Mouse (Mus musculus): ENCODE results near the gene Slc25a25.

GRCm38 (mm10) chr2:32417486-32417885 is 33.8 kb downstream of the Slc25a25 start:
- no peak for TF ChIP-seq CTCF (IDR thresholded peaks at IDR 0.05; ENCODE audit: control insufficient read depth, insufficient read depth, insufficient read length)
- TF ChIP-seq USF1 (IDR thresholded peaks at IDR 0.05; ENCODE audit: low read depth): no peak
- no peak for TF ChIP-seq MYOG (IDR thresholded peaks at IDR 0.05; ENCODE audit: control insufficient read depth, extremely low read depth, insufficient read length)
- TF ChIP-seq MAX (IDR thresholded peaks at IDR 0.05): no peak
- TF ChIP-seq MYOD1 (IDR thresholded peaks at IDR 0.05; ENCODE audit: control insufficient read depth, insufficient read length, low read depth): no peak
